Mouse (Mus musculus): ENCODE data around the gene Epm2a.
A peak's percentile ranks its signal among the peaks of the same experiment; 100 is the strongest.

Gene Epm2a

GRCm38 (mm10) chr10:11429059-11429812, 86.0 kb downstream of the Epm2a start:
- no peak for DNase-seq

- DNase-seq = peak; percentile 21
Measured at GRCm38 (mm10) chr10:11436961-11437360, 93.8 kb downstream of the Epm2a start.

DNA sequence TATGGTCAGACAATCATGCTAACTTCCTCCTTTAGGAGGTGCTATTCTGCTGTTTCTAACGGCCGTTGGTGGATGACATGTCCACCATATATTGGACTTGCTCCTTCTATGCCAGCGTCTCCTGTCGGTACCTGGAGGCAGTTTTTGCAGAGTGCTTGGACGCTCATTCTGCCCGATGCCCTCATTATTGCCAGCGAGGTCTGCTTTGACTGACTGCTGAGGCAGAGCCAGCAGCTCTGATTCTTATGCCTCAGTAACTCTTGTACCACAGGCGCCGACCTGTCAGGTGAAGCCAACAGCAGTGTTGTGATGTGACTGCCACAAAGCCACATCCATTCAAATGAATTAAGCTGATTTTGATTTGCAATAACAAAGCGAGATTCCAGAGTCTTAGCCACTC, 95.3 kb downstream of the Epm2a start:
- no peak for DNase-seq

DNA sequence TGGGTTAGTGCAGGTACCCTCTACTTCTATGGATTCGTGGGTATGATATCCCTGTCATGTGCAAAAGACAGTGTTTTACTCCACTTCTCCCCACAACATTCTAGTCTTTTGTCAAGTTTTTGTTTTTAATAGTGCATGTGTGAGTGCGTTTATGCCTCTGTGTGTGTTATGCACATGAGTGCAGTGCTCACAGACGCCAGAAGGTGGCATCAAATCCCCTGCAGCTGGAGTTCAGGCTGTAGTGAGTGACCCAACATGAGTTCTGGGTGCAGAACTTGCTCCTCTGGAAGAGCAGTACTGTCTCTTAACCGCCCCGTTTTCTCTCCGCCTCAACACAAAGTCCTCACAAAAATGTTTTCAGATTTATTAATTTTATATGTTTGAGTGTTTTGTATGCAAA, 96.1 kb downstream of the Epm2a start:
- DNase-seq = no peak

DNA sequence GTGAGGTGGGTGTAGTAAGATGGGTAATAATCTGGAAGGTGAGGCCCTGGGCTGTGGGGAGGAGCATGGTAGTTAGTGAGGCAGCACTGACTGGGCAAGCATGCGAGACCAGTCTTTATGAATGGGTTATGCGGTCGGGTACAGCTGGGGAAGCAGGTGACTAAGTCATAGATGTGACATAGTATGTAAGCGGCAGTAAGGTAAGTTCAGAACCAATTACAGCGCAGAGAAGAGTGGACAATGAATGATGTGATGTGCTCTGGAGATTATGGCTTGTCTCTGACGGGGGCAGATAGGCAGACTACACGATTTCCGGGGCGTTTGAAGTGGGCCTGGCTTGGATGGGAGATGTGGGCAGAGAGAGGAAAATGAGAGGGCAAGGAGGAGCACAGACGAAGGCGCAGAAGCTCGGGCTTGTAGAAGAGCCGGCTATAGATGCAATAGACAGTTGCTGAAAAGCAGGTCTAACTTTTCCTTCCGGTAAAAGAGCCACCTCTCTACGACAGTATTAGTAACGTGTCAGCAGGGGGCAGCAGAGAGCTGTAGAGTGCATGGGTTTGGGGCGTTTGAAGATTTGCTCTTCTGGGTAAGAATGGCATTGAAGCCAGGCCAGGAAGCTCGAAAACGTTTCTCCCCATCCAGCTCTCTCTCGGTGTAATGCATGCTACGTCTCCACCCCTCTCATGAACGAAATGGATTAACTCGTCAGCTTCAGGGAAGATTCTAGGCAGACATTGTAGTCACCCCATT, 106.5 kb downstream of the Epm2a start:
- DNase-seq = peak; percentile 91

DNA sequence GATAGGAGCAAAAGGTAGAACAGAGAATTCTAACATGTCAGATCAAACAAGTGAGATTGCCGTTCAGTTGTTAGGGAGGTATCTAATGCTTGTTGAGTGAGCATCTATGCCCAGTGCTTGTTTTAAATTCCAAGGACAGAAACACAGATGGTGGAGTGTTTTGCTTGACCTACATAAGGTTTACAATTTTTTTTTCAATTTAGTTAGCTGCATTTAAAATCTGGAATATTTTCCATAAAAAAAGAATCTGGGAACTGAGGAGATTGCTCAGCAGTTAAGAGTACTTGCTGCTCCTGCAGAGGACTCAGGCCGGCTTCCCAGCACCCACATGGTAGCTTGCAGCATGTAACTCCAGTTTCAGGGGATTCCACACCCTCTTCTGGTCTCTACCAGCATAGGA, 109.3 kb downstream of the Epm2a start:
- no peak for DNase-seq

DNA sequence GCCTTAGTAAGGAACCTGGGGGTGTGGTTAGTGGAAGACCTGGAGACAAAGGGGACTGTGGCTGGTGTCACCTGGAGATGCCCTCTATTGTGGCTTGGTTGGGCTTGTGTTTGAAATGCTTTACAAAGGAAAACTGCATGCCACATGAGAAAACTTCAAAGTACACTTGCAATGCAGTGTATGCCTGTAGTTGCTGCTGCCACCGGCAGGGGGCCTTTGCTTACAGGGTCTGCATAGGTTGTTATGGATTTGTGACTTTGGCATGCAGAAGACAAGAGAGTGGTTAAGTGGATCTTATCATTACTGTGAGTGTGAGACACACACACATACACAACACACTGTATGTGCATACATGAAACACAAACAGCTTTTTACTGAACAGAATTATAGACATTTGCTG, 114.2 kb downstream of the Epm2a start:
- DNase-seq = no peak

DNA sequence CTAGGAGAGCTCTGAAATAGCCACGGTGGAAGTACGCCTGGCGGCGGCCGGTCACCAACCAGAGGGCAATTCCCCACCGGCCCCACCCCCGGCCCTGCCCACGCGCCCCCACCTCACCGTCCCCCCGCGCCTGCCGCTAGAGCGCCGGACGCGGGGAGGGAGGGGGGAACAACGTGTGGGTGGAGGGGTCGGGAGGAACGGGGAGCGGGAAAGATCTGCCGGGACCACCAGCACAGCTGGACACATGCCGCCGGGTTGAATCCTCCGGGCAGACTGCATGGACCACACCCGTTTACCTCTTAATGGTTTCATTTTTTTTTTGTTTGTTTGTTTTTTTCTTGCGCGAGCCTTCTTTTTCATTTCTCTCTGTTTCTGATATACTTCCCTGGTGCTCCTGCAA, 148.8 kb downstream of the Epm2a start:
- peak; percentile 81 for DNase-seq
